Mouse (Mus musculus): ENCODE results near the gene Snph. TPM values are rescaled to one million over a fixed set of nuclear protein-coding genes. Genes with fewer than 3 reads are reported as not detected.

Gene Snph
- total and polyA plus RNA-seq, 3 experiments, result 0.82 TPM; not detected in 2

DNA sequence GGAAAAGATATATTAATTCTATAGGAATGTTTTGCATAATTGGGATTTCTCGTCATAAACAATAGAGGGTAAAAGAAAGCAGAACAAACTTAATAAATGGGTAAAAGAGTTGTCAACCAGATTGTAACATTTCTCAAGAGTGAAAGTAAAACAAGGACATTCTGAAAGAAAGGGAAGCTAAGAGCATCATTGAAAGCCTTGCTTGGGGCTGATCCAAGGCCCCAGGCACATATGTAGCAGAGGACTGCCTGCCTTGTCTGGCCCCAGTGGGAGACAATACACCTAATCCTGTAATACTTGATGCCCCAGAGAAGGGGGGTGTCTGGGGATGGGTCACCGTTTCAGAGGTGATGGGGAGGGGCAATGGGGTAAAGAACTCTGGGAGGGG lies 3.6 kb upstream of the Snph start:
- no peak overlapping the region for H3K4me3 ChIP-seq (ENCODE audit: low read depth, low read length)
- no peaks in the 10 kb centered on the region for H3K9me3 ChIP-seq (replicated peaks)
- peaks cover 23% of the 10 kb centered on the region for H3K27me3 ChIP-seq (ENCODE audit: insufficient read depth, low read length)
- ATAC-seq (ENCODE audit: extremely low read depth, insufficient number of reproducible peaks, low FRiP score, poor library complexity, severe bottlenecking), result no peak
- H3K36me3 ChIP-seq (replicated peaks), result no peaks in the 10 kb centered on the region
- no peaks in the 10 kb centered on the region for H3K4me1 ChIP-seq (ENCODE audit: insufficient read depth, low read depth, low read length)
- TF ChIP-seq TAL1 (conservative IDR thresholded peaks at IDR 0.05; ENCODE audit: low read depth, low read length) (no peak), POLR2AphosphoS5 (IDR thresholded peaks at IDR 0.05; ENCODE audit: insufficient replicate concordance, low read depth, low read length) (no peak)
- no peak for DNase-seq (ENCODE audit: low spot score)

DNA sequence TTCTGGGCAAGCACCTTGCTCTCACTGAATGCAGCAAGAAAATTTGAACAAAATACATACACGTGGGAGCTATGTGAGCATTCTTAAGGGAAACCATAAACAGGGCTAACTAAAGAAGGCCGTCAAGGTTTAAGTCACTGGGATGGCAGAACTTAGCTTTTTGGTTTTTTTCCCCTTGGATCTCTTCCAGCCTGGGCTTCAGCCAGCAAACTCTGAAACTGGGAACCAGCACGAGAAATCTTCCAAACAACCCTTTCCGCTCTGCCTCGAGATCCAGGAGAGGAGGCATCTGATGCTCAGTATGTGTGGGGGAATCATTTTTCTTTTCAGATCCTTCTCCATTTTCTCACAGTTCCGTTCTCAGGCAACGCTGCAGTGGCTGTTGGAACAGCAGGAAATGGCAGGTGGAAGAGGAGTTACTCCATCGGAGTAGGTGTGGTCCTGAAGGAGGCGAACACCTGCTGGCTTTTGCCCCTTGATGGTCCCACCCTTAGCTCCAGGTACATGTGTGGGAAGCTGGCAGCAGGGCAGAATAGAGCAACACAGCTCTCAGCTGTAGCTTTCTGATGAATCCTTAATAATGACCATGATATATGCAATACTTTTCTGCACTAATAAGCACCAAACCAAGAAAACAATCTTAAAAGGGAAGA lies 3.1 kb upstream of the Snph start:
- ATAC-seq (ENCODE audit: extremely low read depth, insufficient number of reproducible peaks, low FRiP score, poor library complexity, severe bottlenecking) (no peak), DNase-seq (ENCODE audit: low spot score) (no peak)
- peaks cover 25% of the 10 kb centered on the region for H3K27me3 ChIP-seq (ENCODE audit: insufficient read depth, low read length)
- no peaks in the 10 kb centered on the region for H3K9me3 ChIP-seq (replicated peaks)
- no peaks in the 10 kb centered on the region for H3K36me3 ChIP-seq (replicated peaks)
- H3K4me3 ChIP-seq (ENCODE audit: low read depth, low read length), result no peak overlapping the region
- H3K4me1 ChIP-seq (ENCODE audit: insufficient read depth, low read depth, low read length), result no peaks in the 10 kb centered on the region
- TF ChIP-seq POLR2AphosphoS5 (IDR thresholded peaks at IDR 0.05; ENCODE audit: insufficient replicate concordance, low read depth, low read length) (no peak), TAL1 (conservative IDR thresholded peaks at IDR 0.05; ENCODE audit: low read depth, low read length) (no peak), GATA1 (IDR thresholded peaks at IDR 0.05; ENCODE audit: borderline replicate concordance, low read length) (no peak), CTCF (IDR thresholded peaks at IDR 0.05; ENCODE audit: low read depth, low read length) (no peak), GATA2 (IDR thresholded peaks at IDR 0.05; ENCODE audit: borderline replicate concordance, low read depth, low read length) (no peak)

DNA sequence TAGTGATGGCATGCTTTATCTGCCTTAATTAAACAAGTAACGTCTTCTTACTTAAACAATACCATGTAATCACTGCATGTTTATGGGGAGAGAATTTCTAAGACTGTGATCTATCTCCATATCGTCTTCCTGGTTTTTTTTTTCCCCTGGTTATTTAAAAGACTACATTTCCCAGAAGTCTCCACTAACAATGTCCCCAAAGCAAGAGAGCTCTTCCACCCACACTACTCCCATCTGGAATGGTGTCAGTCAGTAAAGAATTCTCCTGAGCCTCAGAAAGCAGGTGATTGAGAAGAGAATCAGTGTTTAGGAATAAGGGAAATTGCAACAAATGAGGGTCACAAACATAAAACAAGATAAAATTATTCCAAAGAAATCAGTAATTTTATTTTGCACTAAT lies 2.5 kb upstream of the Snph start:
- Histone ChIP-seq H3K4me1 (ENCODE audit: insufficient read depth, low read depth, low read length) (no peaks in the 10 kb centered on the region), H3K4me3 (ENCODE audit: low read depth, low read length) (no peak overlapping the region), H3K36me3 (replicated peaks) (no peaks in the 10 kb centered on the region), H3K27me3 (ENCODE audit: insufficient read depth, low read length) (peaks cover 28% of the 10 kb centered on the region), H3K9me3 (replicated peaks) (no peaks in the 10 kb centered on the region)
- DNase-seq (ENCODE audit: low spot score) (no peak), ATAC-seq (ENCODE audit: extremely low read depth, insufficient number of reproducible peaks, low FRiP score, poor library complexity, severe bottlenecking) (no peak)
- TF ChIP-seq GATA2 (IDR thresholded peaks at IDR 0.05; ENCODE audit: borderline replicate concordance, low read depth, low read length), result no peak
- no peak for TF ChIP-seq TAL1 (conservative IDR thresholded peaks at IDR 0.05; ENCODE audit: low read depth, low read length)
- TF ChIP-seq CTCF (IDR thresholded peaks at IDR 0.05; ENCODE audit: low read depth, low read length), result no peak
- TF ChIP-seq GATA1 (IDR thresholded peaks at IDR 0.05; ENCODE audit: borderline replicate concordance, low read length), result no peak
- no peak for TF ChIP-seq POLR2AphosphoS5 (IDR thresholded peaks at IDR 0.05; ENCODE audit: insufficient replicate concordance, low read depth, low read length)

DNA sequence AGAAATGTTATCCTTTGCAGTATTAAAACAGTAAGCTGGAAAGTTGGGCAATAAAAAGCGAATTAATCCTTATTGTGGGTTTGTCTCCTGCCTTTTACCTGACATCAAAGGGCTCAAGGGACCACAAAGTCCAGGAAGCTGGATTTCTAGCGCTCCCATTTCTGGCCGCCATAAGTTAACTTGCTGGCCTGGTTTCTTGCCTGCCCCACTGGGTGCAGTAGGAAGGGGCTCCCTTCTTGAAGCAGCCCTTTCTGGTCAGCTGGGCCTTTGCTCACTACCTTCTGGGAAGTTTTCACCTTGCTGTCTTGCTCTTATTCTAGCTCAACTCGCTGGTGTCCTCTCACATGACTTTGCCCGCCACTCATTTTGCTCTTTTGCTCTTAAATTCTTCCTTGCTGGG lies 589 bp upstream of the Snph start:
- peaks cover 33% of the 10 kb centered on the region for H3K27me3 ChIP-seq (ENCODE audit: insufficient read depth, low read length)
- H3K4me1 ChIP-seq (ENCODE audit: insufficient read depth, low read depth, low read length), result no peaks in the 10 kb centered on the region
- H3K4me3 ChIP-seq (ENCODE audit: low read depth, low read length), result no peak overlapping the region
- H3K36me3 ChIP-seq (replicated peaks), result no peaks in the 10 kb centered on the region
- TF ChIP-seq GATA1 (IDR thresholded peaks at IDR 0.05; ENCODE audit: borderline replicate concordance, low read length) (no peak), GATA2 (IDR thresholded peaks at IDR 0.05; ENCODE audit: borderline replicate concordance, low read depth, low read length) (no peak), POLR2AphosphoS5 (IDR thresholded peaks at IDR 0.05; ENCODE audit: insufficient replicate concordance, low read depth, low read length) (no peak), TAL1 (conservative IDR thresholded peaks at IDR 0.05; ENCODE audit: low read depth, low read length) (no peak), CTCF (IDR thresholded peaks at IDR 0.05; ENCODE audit: low read depth, low read length) (no peak)
- no peaks in the 10 kb centered on the region for H3K9me3 ChIP-seq (replicated peaks)
- DNase-seq (ENCODE audit: low spot score) (no peak), ATAC-seq (ENCODE audit: extremely low read depth, insufficient number of reproducible peaks, low FRiP score, poor library complexity, severe bottlenecking) (no peak)

DNA sequence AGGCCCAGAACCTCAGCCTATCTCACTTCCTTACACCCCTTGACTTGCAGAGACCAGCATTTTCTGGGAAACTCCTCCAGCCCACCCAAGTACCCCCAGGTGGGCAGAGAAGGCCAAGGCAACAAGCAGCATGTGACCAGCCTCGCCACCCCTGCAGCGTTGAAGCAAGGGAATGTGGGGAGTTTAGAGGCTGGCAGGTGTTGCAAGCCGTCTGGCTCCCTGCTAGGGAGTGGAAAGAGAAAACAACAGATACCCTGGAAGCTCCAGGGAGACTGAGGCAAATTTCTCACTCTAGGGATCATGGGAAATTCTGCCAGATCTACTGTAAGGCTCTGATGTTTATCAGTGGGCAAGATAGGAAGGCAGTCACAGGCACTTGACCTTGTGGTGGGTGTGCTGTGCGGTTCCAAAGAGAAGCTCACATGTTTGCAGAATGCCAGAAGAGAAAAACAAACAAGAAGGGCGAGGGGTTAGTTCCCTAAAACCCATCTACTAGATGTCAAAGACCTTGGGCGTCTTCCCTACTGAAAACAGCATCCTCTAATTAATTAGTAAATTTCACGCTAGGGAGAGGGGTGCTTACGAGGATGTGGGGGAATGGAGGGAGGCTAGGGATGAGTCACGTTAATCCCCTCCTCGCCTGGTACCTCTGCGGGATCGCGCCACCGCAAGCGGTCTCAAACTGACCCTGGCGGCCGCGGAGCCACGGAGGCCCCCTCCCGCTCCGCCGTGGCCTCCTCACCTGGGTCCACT lies 811 bp downstream of the Snph start:
- H3K27me3 ChIP-seq (ENCODE audit: insufficient read depth, low read length), result peaks cover 33% of the 10 kb centered on the region
- no peaks in the 10 kb centered on the region for H3K9me3 ChIP-seq (replicated peaks)
- no peak for DNase-seq (ENCODE audit: low spot score)
- no peaks in the 10 kb centered on the region for H3K36me3 ChIP-seq (replicated peaks)
- ATAC-seq (ENCODE audit: extremely low read depth, insufficient number of reproducible peaks, low FRiP score, poor library complexity, severe bottlenecking), result no peak
- no peaks in the 10 kb centered on the region for H3K4me1 ChIP-seq (ENCODE audit: insufficient read depth, low read depth, low read length)
- no peak overlapping the region for H3K4me3 ChIP-seq (ENCODE audit: low read depth, low read length)
- TF ChIP-seq CTCF (IDR thresholded peaks at IDR 0.05; ENCODE audit: low read depth, low read length) (no peak), GATA1 (IDR thresholded peaks at IDR 0.05; ENCODE audit: borderline replicate concordance, low read length) (no peak), POLR2AphosphoS5 (IDR thresholded peaks at IDR 0.05; ENCODE audit: insufficient replicate concordance, low read depth, low read length) (no peak), TAL1 (conservative IDR thresholded peaks at IDR 0.05; ENCODE audit: low read depth, low read length) (no peak), GATA2 (IDR thresholded peaks at IDR 0.05; ENCODE audit: borderline replicate concordance, low read depth, low read length) (no peak)

DNA sequence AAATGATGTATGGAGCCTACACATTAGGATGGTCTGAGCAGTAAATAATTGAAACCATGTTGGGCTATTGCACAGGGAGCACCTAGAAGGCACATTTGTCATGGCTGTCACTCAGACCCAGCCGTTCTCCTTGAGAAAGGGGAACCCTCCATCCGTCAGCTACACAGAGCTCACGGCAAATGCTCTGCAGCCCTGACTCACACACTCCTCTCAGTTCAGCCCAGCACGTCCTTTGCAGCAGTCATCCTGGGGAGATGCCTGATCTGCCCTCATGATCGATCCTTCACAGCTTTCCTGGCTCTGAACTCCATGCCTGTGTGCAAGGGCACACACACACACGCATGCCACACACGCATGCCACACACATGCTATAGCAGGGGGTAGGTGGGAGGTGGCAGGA lies 3.1 kb downstream of the Snph start:
- Histone ChIP-seq H3K4me3 (ENCODE audit: low read depth, low read length) (no peak overlapping the region), H3K27me3 (ENCODE audit: insufficient read depth, low read length) (peaks cover 33% of the 10 kb centered on the region), H3K36me3 (replicated peaks) (no peaks in the 10 kb centered on the region), H3K4me1 (ENCODE audit: insufficient read depth, low read depth, low read length) (no peaks in the 10 kb centered on the region), H3K9me3 (replicated peaks) (no peaks in the 10 kb centered on the region)
- no peak for DNase-seq (ENCODE audit: low spot score)
- no peak for TF ChIP-seq POLR2AphosphoS5 (IDR thresholded peaks at IDR 0.05; ENCODE audit: insufficient replicate concordance, low read depth, low read length)
- no peak for TF ChIP-seq CTCF (IDR thresholded peaks at IDR 0.05; ENCODE audit: low read depth, low read length)
- no peak for TF ChIP-seq TAL1 (conservative IDR thresholded peaks at IDR 0.05; ENCODE audit: low read depth, low read length)
- no peak for TF ChIP-seq GATA1 (IDR thresholded peaks at IDR 0.05; ENCODE audit: borderline replicate concordance, low read length)
- TF ChIP-seq GATA2 (IDR thresholded peaks at IDR 0.05; ENCODE audit: borderline replicate concordance, low read depth, low read length), result no peak
- ATAC-seq (ENCODE audit: extremely low read depth, insufficient number of reproducible peaks, low FRiP score, poor library complexity, severe bottlenecking), result no peak

Measured in G1E (cell line).